Mouse (Mus musculus) right cerebral cortex, adult 2 months (tissue): ENCODE measurements around the gene Nusap1.
"Not testable (repeated sequence)": the region's sequence is repeated elsewhere in the genome, so short reads cannot be mapped to it uniquely, and the experiment has no call there.

Source experiments
- DNase-seq, 2 experiments: peaks; one replicate each; pipeline ENCODE4 v3.0.0; 2021 to 2022; ENCODE audit warnings: low spot score in 2 of 2

Gene Nusap1

GRCm38 (mm10) chr2:119618199-119618982 lies at the start of gene Nusap1, which contains the start of gene Oip5:
Gene Nusap1 (plus strand): TSS chr2:119618298.
Gene Oip5 (minus strand): TSS chr2:119618469.
- peak; percentile 95 to 97 for DNase-seq

- DNase-seq: no peak
Observed at GRCm38 (mm10) chr2:119572471-119572870, 45.6 kb upstream of the Nusap1 start.

- no peak for DNase-seq
Observed at GRCm38 (mm10) chr2:119581571-119581970, 36.5 kb upstream of the Nusap1 start.

DNA sequence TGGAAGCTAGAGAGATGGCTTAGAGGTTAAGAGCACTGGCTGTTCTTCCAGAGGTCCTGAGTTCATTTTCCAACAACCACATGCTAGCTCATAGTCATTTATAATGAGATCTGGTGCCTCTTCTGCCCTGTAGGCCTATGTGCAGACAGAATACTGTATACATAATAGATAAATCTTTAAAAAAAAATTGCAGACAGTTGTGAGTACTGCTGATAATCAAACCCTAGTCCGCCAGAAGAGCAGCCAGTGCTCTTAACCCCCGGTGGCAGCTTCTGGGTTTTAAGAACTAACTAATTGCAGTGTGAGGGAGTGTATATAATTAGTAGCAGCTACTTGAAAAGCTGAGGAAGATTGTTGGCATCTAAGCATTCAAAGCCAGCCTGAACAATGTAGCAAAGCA lies 34.7 kb upstream of the Nusap1 start:
- DNase-seq: no peak

- DNase-seq: no peak
Observed at GRCm38 (mm10) chr2:119584282-119584681, 33.8 kb upstream of the Nusap1 start.

- peak in 1 of 2 experiments; percentile 45 for DNase-seq
Observed at GRCm38 (mm10) chr2:119587383-119587782, 30.7 kb upstream of the Nusap1 start.

DNA sequence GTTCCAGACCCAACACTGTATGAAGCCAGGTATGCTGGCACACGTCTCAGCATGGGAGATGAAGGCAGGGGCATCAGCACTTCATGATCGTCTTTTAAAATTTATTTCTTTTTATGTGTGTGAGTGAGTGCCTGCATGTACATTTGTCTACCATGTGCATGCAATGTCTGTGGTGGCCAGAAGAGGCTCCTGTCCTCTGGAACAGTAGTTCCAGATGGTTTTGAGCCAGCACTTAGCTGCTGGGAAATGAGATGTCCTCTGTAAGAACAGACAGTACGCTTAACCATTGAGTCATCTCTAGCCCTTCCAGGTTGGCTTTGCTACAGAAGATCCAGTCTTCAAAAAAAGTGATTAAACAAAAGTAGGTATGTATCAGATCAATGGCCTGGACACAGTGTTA lies 26.9 kb upstream of the Nusap1 start:
- DNase-seq: no peak

DNA sequence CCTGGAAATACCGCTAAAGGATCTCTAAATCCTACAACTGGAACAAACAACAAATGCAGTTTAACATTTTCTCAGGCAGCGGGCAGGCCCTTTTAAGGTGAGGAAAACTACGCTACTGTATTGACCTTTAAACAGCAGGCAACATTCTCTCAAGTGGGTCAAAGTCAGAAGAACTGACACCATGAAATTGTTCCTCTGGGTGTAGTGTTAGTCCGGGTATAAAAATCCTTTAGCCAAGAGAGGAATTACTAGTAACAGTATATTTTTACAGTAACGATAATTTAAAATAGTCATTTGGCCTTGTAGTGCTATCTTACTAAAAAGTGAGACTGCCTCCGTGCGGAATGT lies 24.4 kb upstream of the Nusap1 start:
- no peak for DNase-seq

- peak; percentile 98 to 99 for DNase-seq
Observed at GRCm38 (mm10) chr2:119594113-119594981, 23.8 kb upstream of the Nusap1 start.

DNA sequence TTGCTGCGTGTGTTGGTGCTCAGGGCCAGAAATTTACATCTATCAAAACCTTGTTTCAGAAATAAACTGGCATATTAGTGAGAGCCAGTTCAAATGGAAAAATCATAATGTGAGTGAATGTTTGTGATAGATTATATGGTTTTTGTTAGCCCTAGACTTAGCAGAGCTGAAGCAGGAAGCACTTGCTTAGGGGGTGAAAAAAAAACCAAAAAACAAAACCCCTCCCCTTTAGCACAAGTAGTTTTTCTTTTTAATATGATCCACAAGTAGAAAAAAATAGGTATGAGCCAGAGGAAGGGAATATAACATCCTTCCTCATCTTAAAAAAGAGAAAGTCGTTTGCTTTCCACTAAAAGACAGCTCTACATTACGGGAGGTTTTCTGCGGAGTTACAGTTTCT lies 22.8 kb upstream of the Nusap1 start:
- DNase-seq: no peak

DNA sequence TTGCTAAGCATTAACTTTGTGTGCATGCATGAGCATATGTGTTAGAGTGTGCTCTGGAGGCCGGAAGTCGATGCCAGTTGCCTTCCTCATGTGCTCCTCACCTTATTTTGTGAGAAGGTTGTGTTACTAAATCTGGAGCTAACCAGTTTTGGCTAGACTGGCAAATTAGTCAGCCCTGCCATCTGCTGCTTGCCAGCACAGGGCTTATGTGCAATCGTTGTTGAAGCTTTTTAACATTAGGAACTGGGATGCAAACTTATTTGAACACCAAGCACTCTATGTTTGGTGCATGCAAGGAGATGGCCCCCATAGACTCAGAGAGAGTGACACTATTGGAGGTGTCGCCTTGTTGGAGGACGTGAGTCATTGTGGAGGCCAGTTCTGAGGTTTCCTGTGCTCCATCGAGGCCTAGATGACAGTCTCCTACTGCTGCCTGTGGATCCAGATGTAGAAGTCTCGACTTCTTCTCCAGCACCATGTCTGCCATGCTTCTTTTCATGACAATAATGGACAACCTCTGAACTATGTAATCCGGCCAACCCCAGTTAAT lies 21.2 kb upstream of the Nusap1 start:
- DNase-seq: peak; percentile 31 to 64

GRCm38 (mm10) chr2:119601027-119601426 lies 17.1 kb upstream of the Nusap1 start:
- DNase-seq: peak in 1 of 2 experiments; percentile 24

GRCm38 (mm10) chr2:119601575-119601974 lies 16.5 kb upstream of the Nusap1 start:
- peak in 1 of 2 experiments; percentile 34 for DNase-seq

GRCm38 (mm10) chr2:119602488-119602887 lies 15.6 kb upstream of the Nusap1 start:
- DNase-seq: no peak

DNA sequence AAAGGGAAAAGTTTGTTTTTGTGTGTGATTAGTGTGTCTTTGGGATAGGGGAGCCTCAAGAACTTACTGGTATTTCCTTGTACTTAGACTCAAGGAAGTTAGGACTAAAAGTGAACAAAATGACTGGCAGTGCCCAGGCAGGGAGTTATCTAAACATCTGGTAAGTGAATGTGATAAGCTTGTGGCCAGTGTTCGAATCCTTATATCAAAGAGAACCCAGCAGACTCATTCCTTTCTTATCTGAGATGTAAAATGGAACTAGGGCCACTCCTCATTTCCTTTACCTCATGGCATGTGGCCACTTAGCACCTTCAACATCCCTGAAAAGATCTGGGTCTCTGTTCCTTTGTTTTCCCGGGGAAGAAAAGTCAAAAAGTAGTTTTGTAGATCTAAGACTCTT lies 14.2 kb upstream of the Nusap1 start:
- DNase-seq: no peak

DNA sequence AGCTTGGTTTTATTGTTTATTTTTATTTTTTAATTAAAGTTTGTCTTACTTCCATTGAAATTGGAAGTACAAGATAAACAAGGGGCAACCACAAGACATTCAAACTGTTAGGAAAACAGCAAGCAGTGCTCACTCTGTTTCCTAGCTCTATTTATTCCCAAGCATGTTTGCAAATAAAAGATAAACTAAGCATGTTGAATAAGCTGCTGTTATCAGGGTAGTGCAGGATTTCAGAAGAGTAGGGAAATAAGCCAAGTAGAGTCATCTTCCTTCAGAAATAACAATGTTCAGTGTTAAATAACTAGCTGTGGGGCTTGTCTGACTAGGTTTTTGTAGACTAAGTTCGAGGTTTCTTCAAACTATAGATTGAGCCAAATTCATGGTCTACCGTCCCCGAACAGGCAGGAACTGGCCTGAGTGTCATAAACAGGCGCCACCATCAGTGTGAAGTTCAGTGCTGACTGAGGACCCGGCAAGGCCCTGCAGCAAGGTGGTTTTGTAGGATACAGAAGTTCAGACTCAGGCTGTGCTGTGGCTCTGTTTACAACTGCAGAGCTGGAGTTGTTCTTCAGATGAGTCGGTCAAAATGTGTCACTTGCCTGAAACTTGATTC lies 12.6 kb upstream of the Nusap1 start:
- no peak for DNase-seq

GRCm38 (mm10) chr2:119607023-119607422 lies 11.1 kb upstream of the Nusap1 start:
- DNase-seq: no peak

GRCm38 (mm10) chr2:119617841-119618198 lies 278 bp upstream of the Nusap1 start:
- no peak for DNase-seq

GRCm38 (mm10) chr2:119619002-119619401 lies 904 bp downstream of the Nusap1 start:
- not testable (repeated sequence) for DNase-seq

DNA sequence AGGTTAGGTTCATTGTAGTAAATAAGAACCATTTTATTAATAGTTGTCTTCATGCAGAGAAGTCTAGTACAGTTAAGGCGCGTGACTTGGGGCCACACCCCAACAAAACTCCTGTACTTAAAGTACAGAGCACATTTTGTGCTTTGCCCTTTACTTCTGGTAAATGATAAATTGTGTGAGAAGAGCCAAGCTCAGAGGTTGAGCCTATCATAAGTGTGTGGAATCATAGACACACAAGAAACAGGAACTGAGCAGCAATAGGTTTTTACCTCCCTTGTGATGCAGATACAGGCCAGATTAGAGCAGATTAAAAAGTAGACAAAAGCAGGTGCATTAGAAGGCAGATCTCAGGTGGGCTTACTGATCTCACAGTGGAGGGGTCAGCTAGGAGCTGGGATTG lies 3.2 kb downstream of the Nusap1 start:
- DNase-seq: no peak

DNA sequence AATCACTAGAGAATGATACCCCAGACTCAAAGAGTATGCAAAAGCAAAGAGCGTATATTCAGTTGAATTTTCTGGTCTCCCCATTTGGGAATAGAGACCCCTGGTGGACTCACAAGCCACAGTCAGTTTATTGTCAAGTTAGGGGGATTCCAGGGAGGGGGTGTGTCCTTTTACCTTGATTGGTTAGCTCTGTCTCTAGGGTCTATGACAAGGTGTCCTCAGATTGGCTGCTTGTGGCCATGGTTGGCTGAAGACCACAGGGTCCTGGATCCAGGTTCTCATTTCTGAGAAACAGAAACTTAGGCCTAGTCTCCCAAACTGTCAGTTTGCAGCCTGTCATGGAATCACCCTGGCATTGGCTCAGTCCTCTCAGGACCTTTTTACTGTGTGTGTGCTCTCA lies 18.7 kb downstream of the Nusap1 start:
- DNase-seq: no peak
